Mouse (Mus musculus): Measurements from ENCODE around the gene Ankzf1. TPM values are rescaled to one million over a fixed set of nuclear protein-coding genes. Genes with fewer than 3 reads are reported as not detected.
A peak's percentile ranks its signal among the peaks of the same experiment; 100 is the strongest.

The Ankzf1 gene
- polyA plus RNA-seq, 1 experiment, result 41.0 TPM

DNA sequence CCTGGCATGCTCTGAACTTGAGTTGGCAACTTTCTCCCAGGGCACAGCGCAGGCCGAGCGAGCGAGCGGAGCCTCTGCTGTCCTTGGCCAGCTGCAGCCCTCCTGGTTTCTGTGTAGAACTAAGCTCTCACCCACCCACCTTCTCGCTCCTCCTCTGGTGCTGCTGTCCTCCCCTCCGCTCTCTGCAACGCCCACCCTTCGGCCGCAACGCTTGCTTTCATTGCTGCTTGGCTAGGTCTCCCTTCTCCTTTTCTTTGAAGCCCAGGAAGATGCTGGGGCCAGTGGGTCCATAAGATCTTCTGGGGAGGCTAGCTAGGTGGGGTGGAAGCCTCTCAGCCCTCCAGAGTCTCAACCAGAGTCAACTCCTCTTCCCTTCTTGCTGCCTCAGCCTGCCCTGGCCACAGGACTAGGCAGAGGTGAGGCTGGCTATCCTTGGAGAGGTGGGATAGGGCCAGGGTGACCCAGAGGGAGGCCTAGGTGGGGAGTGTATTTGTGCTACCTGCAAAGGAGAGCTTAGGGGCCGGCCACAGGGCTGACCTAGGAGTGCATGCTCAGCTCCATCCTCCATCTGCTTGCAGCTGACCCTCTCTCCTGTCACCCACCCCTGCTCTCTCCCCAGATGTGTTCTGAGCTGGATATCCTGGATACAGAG is 52.4 kb downstream of the Ankzf1 start:
- no peak for TF ChIP-seq CTCF (IDR thresholded peaks at IDR 0.05; ENCODE audit: borderline replicate concordance, insufficient read depth, low read depth, low read length)
- peaks cover 31% of the 10 kb centered on the region for H3K4me1 ChIP-seq (ENCODE audit: control insufficient read depth, insufficient read depth, low read length)
- H3K27ac ChIP-seq (ENCODE audit: insufficient read depth, low read length), result no peak overlapping the region
- 78% methylated on average over 12 of the region's 12 CpGs for WGBS
- H3K4me3 ChIP-seq (replicated peaks; ENCODE audit: insufficient read depth, low read depth, low read length), result no peak overlapping the region
- DNase-seq, result no peak
- no peaks in the 10 kb centered on the region for H3K27me3 ChIP-seq (ENCODE audit: control insufficient read depth, insufficient read depth, low read length)

DNA sequence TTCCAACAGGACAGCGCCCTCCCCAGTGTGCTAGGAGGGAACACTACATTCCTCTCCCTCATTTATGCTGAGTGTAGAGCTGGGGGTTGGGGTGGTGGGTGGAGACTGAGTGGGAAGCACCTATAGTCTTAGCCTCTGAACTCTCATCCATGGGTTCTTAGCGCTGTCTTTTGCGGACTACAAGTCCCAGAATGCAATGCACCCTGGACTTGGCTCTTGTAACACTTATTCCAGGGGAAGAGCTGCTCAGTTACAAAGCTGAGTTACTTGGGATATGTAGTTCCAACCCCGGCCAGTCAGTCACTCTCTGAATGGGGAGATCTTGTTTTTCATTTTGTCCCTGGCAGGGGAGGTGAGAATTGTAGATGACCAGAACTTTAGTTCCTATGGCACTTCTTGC is 52.9 kb downstream of the Ankzf1 start:
- Histone ChIP-seq H3K27me3 (ENCODE audit: control insufficient read depth, insufficient read depth, low read length) (no peaks in the 10 kb centered on the region), H3K4me1 (ENCODE audit: control insufficient read depth, insufficient read depth, low read length) (peaks cover 26% of the 10 kb centered on the region), H3K4me3 (replicated peaks; ENCODE audit: insufficient read depth, low read depth, low read length) (no peak overlapping the region), H3K27ac (ENCODE audit: insufficient read depth, low read length) (no peak overlapping the region)
- TF ChIP-seq CTCF (IDR thresholded peaks at IDR 0.05; ENCODE audit: borderline replicate concordance, insufficient read depth, low read depth, low read length), result no peak
- TF ChIP-seq POLR2A (IDR thresholded peaks at IDR 0.05; ENCODE audit: borderline replicate concordance, insufficient read depth, low read length), result no peak
- 18% methylated on average over 4 of the region's 4 CpGs for WGBS
- DNase-seq, result peak; percentile 58 to 63

DNA sequence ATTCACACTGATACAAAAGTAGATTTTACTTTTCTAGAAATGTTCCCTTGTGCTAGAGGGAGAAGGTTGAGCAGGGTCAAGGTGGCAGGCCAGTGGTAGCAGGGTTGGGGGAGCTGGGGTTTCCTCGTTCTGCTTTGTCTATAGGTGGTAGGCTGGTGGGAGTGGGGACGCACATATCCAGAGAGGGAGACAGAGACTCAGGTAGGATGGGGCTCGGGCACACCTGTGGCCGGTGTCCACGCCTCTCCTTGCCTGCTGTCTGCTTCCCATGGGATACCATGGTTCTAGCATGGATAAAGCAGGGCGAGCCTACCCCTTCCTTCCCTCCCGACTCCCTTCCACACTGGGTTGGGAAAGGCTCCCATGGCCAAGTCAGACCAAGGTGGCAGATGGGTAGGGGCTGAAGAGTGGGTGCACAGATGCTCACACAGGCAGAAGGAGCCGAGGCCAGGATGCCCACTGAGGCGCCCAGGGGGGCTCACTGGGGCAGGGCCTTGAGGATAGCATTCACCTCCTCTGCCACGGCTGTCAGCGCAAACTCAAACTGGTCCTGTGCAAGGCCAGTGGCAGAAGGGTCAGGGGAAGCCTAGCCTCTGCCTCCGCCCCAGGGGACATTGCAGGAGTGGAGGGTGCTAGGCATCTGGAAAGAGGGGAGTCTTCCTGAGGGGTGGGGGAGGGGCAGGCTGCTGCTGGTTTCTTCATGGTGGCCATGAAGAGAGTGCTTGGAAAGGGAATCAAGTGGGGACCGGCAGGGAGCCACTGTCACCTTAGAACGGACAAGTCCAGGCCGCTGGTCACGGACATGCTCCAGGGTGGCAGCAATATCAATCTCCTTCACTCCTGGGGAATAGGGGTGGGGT is 55.4 kb downstream of the Ankzf1 start:
- peak overlapping the region; percentile 64; the same call in 1 of the 2 replicates for H3K27ac ChIP-seq (ENCODE audit: insufficient read depth, low read length)
- H3K4me1 ChIP-seq (ENCODE audit: control insufficient read depth, insufficient read depth, low read length), result peaks cover 40% of the 10 kb centered on the region
- WGBS, result 64% methylated on average over 16 of the region's 16 CpGs
- no peaks in the 10 kb centered on the region for H3K27me3 ChIP-seq (ENCODE audit: control insufficient read depth, insufficient read depth, low read length)
- no peak for TF ChIP-seq CTCF (IDR thresholded peaks at IDR 0.05; ENCODE audit: borderline replicate concordance, insufficient read depth, low read depth, low read length)
- no peak for TF ChIP-seq POLR2A (IDR thresholded peaks at IDR 0.05; ENCODE audit: borderline replicate concordance, insufficient read depth, low read length)
- no peak overlapping the region for H3K4me3 ChIP-seq (replicated peaks; ENCODE audit: insufficient read depth, low read depth, low read length)
- no peak for DNase-seq

DNA sequence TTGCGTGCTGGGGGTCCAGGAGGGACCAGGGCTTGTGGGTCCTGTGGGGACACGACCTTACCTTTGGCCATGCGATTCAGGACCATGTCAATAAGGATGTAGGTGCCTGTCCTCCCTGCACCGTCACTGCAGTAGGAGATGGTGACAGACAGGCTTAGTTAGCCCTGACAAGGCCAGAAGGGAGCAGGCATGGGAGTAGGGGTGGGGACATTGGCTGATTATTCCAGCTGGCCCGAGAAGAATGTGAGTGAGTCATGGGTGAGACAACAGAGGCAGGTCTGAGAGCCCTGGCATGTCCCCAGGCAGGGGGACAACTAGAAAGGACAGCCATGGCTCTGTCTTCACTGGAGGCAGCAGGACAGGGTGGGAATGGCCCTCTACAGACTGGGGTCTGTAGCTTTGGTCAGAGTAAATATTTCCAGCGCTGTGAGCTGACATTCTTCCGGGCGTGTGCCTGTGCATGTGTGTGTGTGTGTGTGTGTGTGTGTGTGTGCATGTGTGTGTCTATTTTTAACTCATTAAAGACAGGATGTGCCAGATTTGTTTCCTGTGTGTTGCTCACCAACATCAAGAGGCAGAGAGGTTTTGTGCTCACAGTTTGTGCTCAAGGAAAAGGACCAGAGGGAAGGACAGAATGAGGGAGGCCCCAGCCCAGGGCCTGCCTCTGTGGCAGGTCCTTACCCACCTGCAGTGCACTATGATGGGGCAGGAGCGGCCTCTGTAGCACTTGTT is 56.3 kb downstream of the Ankzf1 start:
- H3K27me3 ChIP-seq (ENCODE audit: control insufficient read depth, insufficient read depth, low read length), result no peaks in the 10 kb centered on the region
- TF ChIP-seq POLR2A (IDR thresholded peaks at IDR 0.05; ENCODE audit: borderline replicate concordance, insufficient read depth, low read length) (no peak), CTCF (IDR thresholded peaks at IDR 0.05; ENCODE audit: borderline replicate concordance, insufficient read depth, low read depth, low read length) (no peak)
- 25% methylated on average over 9 of the region's 9 CpGs for WGBS
- peak overlapping the region; percentile 64 for H3K27ac ChIP-seq (ENCODE audit: insufficient read depth, low read length)
- no peak overlapping the region for H3K4me3 ChIP-seq (replicated peaks; ENCODE audit: insufficient read depth, low read depth, low read length)
- peak; percentile 68 to 85 for DNase-seq
- H3K4me1 ChIP-seq (ENCODE audit: control insufficient read depth, insufficient read depth, low read length), result peaks cover 43% of the 10 kb centered on the region

Other genes starting within 250 kb of the Ankzf1 start
- gene Ihh, start 240.5 kb upstream of the Ankzf1 start, polyA plus RNA-seq (2012; rRNA removed), result 0.33 and 0.49 TPM in 2 replicates
- gene Nhej1, start 67.0 kb upstream of the Ankzf1 start, polyA plus RNA-seq (2012; rRNA removed), result 1.8 and 2.8 TPM in 2 replicates
- gene Slc23a3, start 58.3 kb upstream of the Ankzf1 start, polyA plus RNA-seq (2012; rRNA removed), result not detected in 2 replicates
- gene Cnppd1, start 49.4 kb upstream of the Ankzf1 start, polyA plus RNA-seq (2012; rRNA removed), result 39.0 and 41.4 TPM in 2 replicates
- gene Retreg2, start 49.4 kb upstream of the Ankzf1 start, polyA plus RNA-seq (2012; rRNA removed), result 261 and 276 TPM in 2 replicates
- gene Zfand2b, start 23.5 kb upstream of the Ankzf1 start, polyA plus RNA-seq (2012; rRNA removed), result 58.0 and 61.6 TPM in 2 replicates
- 19.2 and 22.4 TPM in 2 replicates for gene Abcb6, start 11.8 kb upstream of the Ankzf1 start, polyA plus RNA-seq (2012; rRNA removed)
- 120 and 128 TPM in 2 replicates for gene Atg9a, start within 50 bp of the Ankzf1 start, polyA plus RNA-seq (2012; rRNA removed)
- 10.8 TPM in 2 replicates for gene Glb1l, start 18.7 kb downstream of the Ankzf1 start, polyA plus RNA-seq (2012; rRNA removed)
- gene Stk16, start 18.7 kb downstream of the Ankzf1 start, polyA plus RNA-seq (2012; rRNA removed), result 161 and 167 TPM in 2 replicates
- 385 and 391 TPM in 2 replicates for gene Tuba4a, start 27.7 kb downstream of the Ankzf1 start, polyA plus RNA-seq (2012; rRNA removed)
- gene A630095N17Rik, start 40.0 kb downstream of the Ankzf1 start, polyA plus RNA-seq (2012; rRNA removed), result not detected in 2 replicates
- 139 and 153 TPM in 2 replicates for gene Dnajb2, start 44.3 kb downstream of the Ankzf1 start, polyA plus RNA-seq (2012; rRNA removed)
- gene Ptprn, start 72.4 kb downstream of the Ankzf1 start, polyA plus RNA-seq (2012; rRNA removed), result 172 and 180 TPM in 2 replicates
- 226 and 275 TPM in 2 replicates for gene Resp18, start 86.3 kb downstream of the Ankzf1 start, polyA plus RNA-seq (2012; rRNA removed)
- 87.0 and 87.1 TPM in 2 replicates for gene Dnpep, start 125.8 kb downstream of the Ankzf1 start, polyA plus RNA-seq (2012; rRNA removed)
- gene Des, start 168.2 kb downstream of the Ankzf1 start, polyA plus RNA-seq (2012; rRNA removed), result 2.0 and 2.1 TPM in 2 replicates
- gene Speg, start 183.1 kb downstream of the Ankzf1 start, polyA plus RNA-seq (2012; rRNA removed), result 122 and 143 TPM in 2 replicates
- gene Gmppa, start 243.8 kb downstream of the Ankzf1 start, polyA plus RNA-seq (2012; rRNA removed), result 155 and 187 TPM in 2 replicates

Data from cerebellum, adult 2 months (tissue).